ENCODE assay signal across 26 mouse cellular contexts in genomic region chr10:71138852-71139197, GRCm38 (mm10). TPM values are rescaled to one million over a fixed set of nuclear protein-coding genes. Genes with fewer than 3 reads are reported as not detected.
A peak's percentile ranks its signal among the peaks of the same experiment; 100 is the strongest.
DNase-seq lines count a peak whose midpoint lies in the region; ATAC-seq and TF ChIP-seq lines count a peak whose summit lies in the region.
"Had no signal": no experiment of that assay in that cellular context is flagged by ENCODE, and none has a peak within 500 bp of the region (broad histone marks: within the 10 kb centered on the region; RNA-seq: fewer than 3 reads in every experiment).

No protein-coding gene starts in this region.

- no peak; the same call in 1 of the 2 replicates for ATAC-seq in limb, embryonic 12.5 days (ENCODE audit: insufficient number of reproducible peaks, insufficient read depth, low FRiP score, low TSS enrichment, low read depth)
- ATAC-seq in embryonic facial prominence, embryonic 15.5 days (ENCODE audit: insufficient number of reproducible peaks, low FRiP score, low TSS enrichment, low read depth), result no peak
- no peak for ATAC-seq in limb, embryonic 15.5 days (ENCODE audit: insufficient number of reproducible peaks, low FRiP score, low TSS enrichment, low read depth)
- no peak for ATAC-seq in CD4-positive, CD25-positive, alpha-beta regulatory T cell, adult 4 months
- ATAC-seq: activated CD4-positive, CD25-positive, alpha-beta regulatory T cell, adult 4 months; forebrain, embryonic 16.5 days; hindbrain, embryonic 16.5 days; inflammation-experienced regulatory T-cells, adult 6 months; intestine, postnatal 0 days; Patski had no signal

- intact Hi-C loops in gastrocnemius, adult 2 months (cut with DNase I), result no loop called here

- no peaks in the 10 kb centered on the region for H3K27me3 ChIP-seq in limb, embryonic 12.5 days
- H3K27me3 ChIP-seq in limb, embryonic 10.5 days (ENCODE audit: low read depth, poor library complexity, severe bottlenecking), result no peaks in the 10 kb centered on the region
- H3K27me3 ChIP-seq in embryonic facial prominence, embryonic 15.5 days, result no peaks in the 10 kb centered on the region
- no peaks in the 10 kb centered on the region for H3K27me3 ChIP-seq in limb, embryonic 15.5 days
- H3K27me3 ChIP-seq: CH12.LX; forebrain, embryonic 12.5 days; heart, embryonic 15.5 days; Patski had no signal

- WGBS in limb, embryonic 12.5 days, result 86% methylated on average over 2 of the region's 2 CpGs
- 98% methylated on average over 2 of the region's 2 CpGs for WGBS in limb, embryonic 10.5 days
- 66% methylated on average over 2 of the region's 2 CpGs for WGBS in embryonic facial prominence, embryonic 15.5 days
- WGBS in limb, embryonic 15.5 days, result 85% methylated on average over 2 of the region's 2 CpGs

- no peak for DNase-seq in gastrocnemius, adult 2 months
- DNase-seq in gastrocnemius, adult 18-20 months (ENCODE audit: low spot score), result no peak
- no peak for DNase-seq in limb, embryonic 10.5 days (ENCODE audit: low spot score)
- DNase-seq in ovary, postnatal 14 days (ENCODE audit: low spot score), result no peak
- DNase-seq: adrenal gland, postnatal 14 days; cerebellum, adult 18-20 months; cerebellum, adult 9-11 months; cerebellum, postnatal 36 days; gastrocnemius, postnatal 10 days; heart, postnatal 14 days had no signal

- H3K36me3 ChIP-seq in limb, embryonic 12.5 days, result no peaks in the 10 kb centered on the region
- H3K36me3 ChIP-seq in limb, embryonic 10.5 days, result no peaks in the 10 kb centered on the region
- no peaks in the 10 kb centered on the region for H3K36me3 ChIP-seq in embryonic facial prominence, embryonic 15.5 days
- H3K36me3 ChIP-seq in limb, embryonic 15.5 days, result no peaks in the 10 kb centered on the region
- H3K36me3 ChIP-seq: forebrain, embryonic 12.5 days; heart, embryonic 15.5 days; hindbrain, embryonic 10.5 days had no signal

- TF ChIP-seq CTCF in gastrocnemius, adult 2 months (IDR thresholded peaks at IDR 0.05), result no peak

- peaks cover 2% of the 10 kb centered on the region; the same call in 1 of the 2 replicates for H3K9me3 ChIP-seq in limb, embryonic 12.5 days
- no peaks in the 10 kb centered on the region for H3K9me3 ChIP-seq in limb, embryonic 10.5 days (replicated peaks)
- no peaks in the 10 kb centered on the region for H3K9me3 ChIP-seq in embryonic facial prominence, embryonic 15.5 days (replicated peaks)
- H3K9me3 ChIP-seq in limb, embryonic 15.5 days, result no peaks in the 10 kb centered on the region; the same call in 1 of the 2 replicates
- H3K9me3 ChIP-seq: heart, embryonic 15.5 days had no signal

- no peak overlapping the region for H3K4me2 ChIP-seq in limb, embryonic 12.5 days
- no peak overlapping the region for H3K4me2 ChIP-seq in embryonic facial prominence, embryonic 15.5 days (replicated peaks)
- H3K4me2 ChIP-seq in limb, embryonic 15.5 days, result no peak overlapping the region
- H3K4me2 ChIP-seq: forebrain, embryonic 12.5 days; heart, embryonic 11.5 days; heart, embryonic 15.5 days had no signal

- H3K4me1 ChIP-seq in limb, embryonic 12.5 days (replicated peaks), result peaks cover 27% of the 10 kb centered on the region
- peaks cover 17% of the 10 kb centered on the region for H3K4me1 ChIP-seq in limb, embryonic 10.5 days
- H3K4me1 ChIP-seq in embryonic facial prominence, embryonic 15.5 days, result peaks cover 50% of the 10 kb centered on the region
- H3K4me1 ChIP-seq in limb, embryonic 15.5 days, result peaks cover 27% of the 10 kb centered on the region
- H3K4me1 ChIP-seq: heart, embryonic 15.5 days had no signal

- H3K9ac ChIP-seq in limb, embryonic 12.5 days (replicated peaks), result no peak overlapping the region
- no peak overlapping the region for H3K9ac ChIP-seq in embryonic facial prominence, embryonic 15.5 days
- no peak overlapping the region for H3K9ac ChIP-seq in limb, embryonic 15.5 days
- H3K9ac ChIP-seq: forebrain, embryonic 12.5 days; heart, embryonic 15.5 days had no signal

- peak overlapping the region; percentile 65 for H3K27ac ChIP-seq in gastrocnemius, adult 2 months
- H3K27ac ChIP-seq in limb, embryonic 12.5 days, result 0 out of 2 replicates have a peak overlapping the region, but pooled peaks have one; percentile 45
- no peak overlapping the region for H3K27ac ChIP-seq in limb, embryonic 10.5 days
- peak overlapping the region; percentile 71 for H3K27ac ChIP-seq in embryonic facial prominence, embryonic 15.5 days (replicated peaks)
- peak overlapping the region; percentile 61; the same call in 1 of the 2 replicates for H3K27ac ChIP-seq in limb, embryonic 15.5 days
- H3K27ac ChIP-seq: forebrain, embryonic 12.5 days; heart, adult 2 months; heart, embryonic 15.5 days had no signal

- H3K4me3 ChIP-seq in gastrocnemius, adult 2 months, result no peak overlapping the region
- no peak overlapping the region for H3K4me3 ChIP-seq in limb, embryonic 12.5 days (replicated peaks)
- H3K4me3 ChIP-seq in limb, embryonic 10.5 days, result no peak overlapping the region
- no peak overlapping the region for H3K4me3 ChIP-seq in embryonic facial prominence, embryonic 15.5 days (replicated peaks)
- H3K4me3 ChIP-seq in limb, embryonic 15.5 days, result no peak overlapping the region
- H3K4me3 ChIP-seq: forebrain, embryonic 12.5 days; heart, adult 2 months; heart, embryonic 15.5 days; hindbrain, embryonic 10.5 days had no signal

RNA-seq across cellular contexts. Expression of gene Bicc1, which starts 20.7 kb away (rescaled TPM):
- 1 to 10 TPM; 7.9 to 9.7 TPM for total RNA-seq in gastrocnemius, adult 2 months (2021)
- total RNA-seq in gastrocnemius, adult 18-20 months (2021), result 1 to 10 TPM; 7.2 to 8.2 TPM
- 15.6 and 17.7 TPM in 2 replicates for polyA plus RNA-seq in limb, embryonic 12.5 days (2016; fragmentation: Nextera tagmentation; extraction: Ambion mirVana)
- 3.0 and 4.5 TPM in 2 replicates for polyA plus RNA-seq in limb, embryonic 10.5 days (2016; fragmentation: Nextera tagmentation; extraction: Ambion mirVana)
- 37.5 and 40.8 TPM in 2 replicates for polyA plus RNA-seq in embryonic facial prominence, embryonic 15.5 days (2015; fragmentation: Nextera tagmentation; extraction: Ambion mirVana)
- polyA plus RNA-seq in limb, embryonic 15.5 days (2015; fragmentation: Nextera tagmentation; extraction: Ambion mirVana), result 42.5 and 43.2 TPM in 2 replicates
- under 1 TPM in 1 of 2 experiments, not detected in 1; 0.11 TPM for polyA plus RNA-seq in CD4-positive, CD25-positive, alpha-beta regulatory T cell, adult 4 months (2017; shearing (Covaris generic))
- total RNA-seq: CH12.LX had no signal
